Mouse (Mus musculus) forelimb bud, embryonic 11.5 days (tissue): Measurements from ENCODE around the gene Adamts14.

Experiments used
- DNase-seq: peaks from one replicate; pipeline ENCODE4 v3.0.0-alpha.2; 2012; ENCODE audit warnings: low read depth, low spot score

Adamts14 gene

GRCm38 (mm10) chr10:61273081-61273843 lies at the start of gene Adamts14:
TSS of gene Adamts14 (minus strand) at chr10:61273438.
- DNase-seq, result no peak

- DNase-seq, result no peak
Observed at GRCm38 (mm10) chr10:61318527-61318926, 45.3 kb upstream of the Adamts14 start.

- no peak for DNase-seq
Observed at GRCm38 (mm10) chr10:61315324-61315880, 42.2 kb upstream of the Adamts14 start.

DNA sequence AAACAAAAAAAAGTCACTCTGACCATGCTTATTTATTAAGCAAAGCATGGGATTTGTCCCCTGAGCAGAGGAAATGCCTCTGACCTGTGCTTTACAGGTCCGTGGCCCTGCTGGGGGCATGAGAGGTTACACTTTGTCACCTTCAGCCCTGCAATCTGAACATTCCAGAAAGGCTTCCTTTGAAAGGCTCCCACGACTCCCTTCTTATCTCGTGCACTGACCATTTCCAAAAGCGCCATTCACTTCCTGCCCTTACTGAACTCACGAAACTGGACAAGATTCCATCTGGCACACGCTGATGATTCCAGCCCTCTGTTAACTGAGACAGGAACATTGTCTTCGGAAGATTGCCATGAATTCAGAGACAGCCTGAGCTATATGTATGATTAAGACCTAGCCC lies 40.5 kb upstream of the Adamts14 start:
- DNase-seq, result no peak

GRCm38 (mm10) chr10:61312754-61313153 lies 39.5 kb upstream of the Adamts14 start:
- DNase-seq, result peak; percentile 52

- DNase-seq, result peak; percentile 25
Observed at GRCm38 (mm10) chr10:61312159-61312558, 38.9 kb upstream of the Adamts14 start.

DNA sequence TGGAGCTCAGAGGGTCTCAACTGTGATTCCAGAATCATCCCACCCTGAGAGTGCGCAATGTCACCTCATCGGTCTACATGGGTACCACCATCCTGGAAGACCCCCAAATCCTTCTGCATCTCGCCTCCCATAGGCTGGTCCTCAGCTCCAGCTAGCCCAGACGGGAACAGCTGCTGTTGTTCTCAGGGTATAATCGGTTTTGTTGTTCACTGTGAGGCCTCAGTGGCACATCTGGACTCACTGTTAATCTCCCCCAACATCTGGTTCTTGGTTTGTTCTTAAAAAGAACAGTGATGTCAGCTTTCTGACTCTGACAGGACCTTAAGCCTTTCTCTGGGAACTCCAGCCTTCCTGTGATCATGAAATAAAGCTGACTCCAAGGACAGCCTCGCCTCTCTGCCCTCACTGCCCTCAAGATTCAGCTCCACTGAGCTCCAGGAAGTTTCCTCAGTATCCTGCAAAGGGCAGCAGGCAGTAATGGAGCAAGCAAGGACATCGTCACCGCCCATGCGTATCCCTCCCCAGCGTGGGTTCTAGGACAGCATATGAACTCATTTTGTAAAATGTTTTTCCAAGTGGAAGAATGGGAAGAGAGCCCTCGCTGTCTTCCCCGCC lies 35.6 kb upstream of the Adamts14 start:
- DNase-seq, result peak; percentile 67

GRCm38 (mm10) chr10:61305928-61306590 lies 32.8 kb upstream of the Adamts14 start:
- no peak for DNase-seq

DNA sequence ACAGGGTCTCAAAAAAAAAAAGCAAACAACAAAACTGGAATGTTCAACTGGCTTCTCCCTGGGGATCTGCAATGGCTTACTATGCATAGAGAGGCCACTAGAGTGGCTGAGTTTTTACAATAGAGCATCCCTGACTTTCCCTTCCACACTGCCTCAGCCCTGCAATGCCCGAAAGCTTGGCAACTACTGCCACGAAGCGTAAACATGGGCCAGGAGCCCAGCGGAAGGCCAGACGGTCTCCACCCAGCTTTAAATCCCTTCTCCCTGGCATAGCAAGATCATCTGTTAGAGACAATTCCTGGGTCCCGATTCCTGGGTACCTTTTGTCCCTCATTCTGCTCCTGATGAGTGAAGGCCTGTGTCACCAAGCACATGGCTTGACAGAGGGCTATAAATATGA lies 30.8 kb upstream of the Adamts14 start:
- DNase-seq, result no peak

- DNase-seq, result no peak
Observed at GRCm38 (mm10) chr10:61300996-61301395, 27.8 kb upstream of the Adamts14 start.

- no peak for DNase-seq
Observed at GRCm38 (mm10) chr10:61297477-61297876, 24.2 kb upstream of the Adamts14 start, which contains the start of gene Prf1. TSS of gene Prf1 (plus strand) at chr10:61297833.

GRCm38 (mm10) chr10:61296713-61297445 lies 23.6 kb upstream of the Adamts14 start:
- no peak for DNase-seq

DNA sequence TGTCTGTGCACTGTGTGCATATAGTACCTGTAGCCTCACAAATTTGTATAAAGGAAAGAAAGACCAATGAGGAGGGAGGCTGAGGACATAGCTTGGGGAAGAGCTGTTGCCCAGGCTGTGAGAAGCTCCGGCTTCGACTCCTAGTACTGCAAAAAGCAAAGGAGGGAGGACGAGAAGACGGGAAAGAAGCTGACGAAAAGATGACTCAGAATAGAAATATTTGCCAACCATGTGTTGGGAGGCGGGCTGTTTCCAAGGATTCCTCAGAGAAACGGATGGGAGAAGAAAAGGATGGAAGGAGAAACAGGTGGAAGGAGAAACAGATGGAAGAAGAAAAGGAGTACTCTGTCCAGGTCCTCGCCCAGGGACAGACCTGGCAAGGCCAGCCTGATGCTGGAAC lies 21.0 kb upstream of the Adamts14 start:
- no peak for DNase-seq

GRCm38 (mm10) chr10:61290479-61290878 lies 17.2 kb upstream of the Adamts14 start:
- DNase-seq, result no peak

DNA sequence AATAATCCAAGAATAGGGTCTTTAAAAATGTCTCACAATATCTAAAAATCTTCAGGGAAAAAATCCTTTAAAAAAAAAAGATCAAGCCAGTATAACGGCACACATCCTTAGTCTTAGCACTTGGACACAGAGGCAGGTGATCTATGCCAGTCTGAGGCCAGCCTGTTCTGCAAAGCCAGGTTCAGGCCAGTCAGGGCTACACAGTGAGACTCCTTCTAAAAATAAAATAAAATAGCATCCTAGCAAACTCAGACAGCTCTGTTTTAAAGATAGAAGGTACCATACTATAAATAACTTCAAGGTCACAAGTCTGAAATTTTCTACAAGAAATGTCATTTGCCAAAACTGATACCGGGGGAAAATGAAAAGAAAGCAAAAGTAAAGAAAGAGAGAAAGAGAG lies 16.8 kb upstream of the Adamts14 start:
- no peak for DNase-seq

- no peak for DNase-seq
Observed at GRCm38 (mm10) chr10:61286246-61286645, 13.0 kb upstream of the Adamts14 start.

- DNase-seq, result no peak
Observed at GRCm38 (mm10) chr10:61285271-61285670, 12.0 kb upstream of the Adamts14 start.

GRCm38 (mm10) chr10:61284309-61284708 lies 11.1 kb upstream of the Adamts14 start:
- no peak for DNase-seq

DNA sequence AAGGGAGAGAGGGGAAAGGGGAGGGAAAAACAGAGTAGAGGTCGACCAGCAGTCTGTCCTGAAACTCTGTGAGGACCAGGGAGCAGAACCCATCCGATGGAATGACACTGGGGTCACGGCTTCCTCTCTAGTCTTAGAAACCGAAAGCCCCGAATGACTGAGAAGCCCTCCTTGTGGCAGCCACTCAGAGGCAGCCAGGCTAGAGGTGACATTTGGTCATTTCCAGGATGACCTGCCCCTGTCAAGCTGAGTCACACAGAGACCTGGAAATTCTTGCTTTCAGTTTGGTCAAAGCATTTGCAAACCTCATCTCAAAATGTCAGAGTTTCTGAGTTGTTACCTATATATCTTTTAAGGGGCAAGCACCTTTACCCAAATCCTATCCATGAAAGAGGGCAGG lies 7.9 kb upstream of the Adamts14 start:
- no peak for DNase-seq

DNA sequence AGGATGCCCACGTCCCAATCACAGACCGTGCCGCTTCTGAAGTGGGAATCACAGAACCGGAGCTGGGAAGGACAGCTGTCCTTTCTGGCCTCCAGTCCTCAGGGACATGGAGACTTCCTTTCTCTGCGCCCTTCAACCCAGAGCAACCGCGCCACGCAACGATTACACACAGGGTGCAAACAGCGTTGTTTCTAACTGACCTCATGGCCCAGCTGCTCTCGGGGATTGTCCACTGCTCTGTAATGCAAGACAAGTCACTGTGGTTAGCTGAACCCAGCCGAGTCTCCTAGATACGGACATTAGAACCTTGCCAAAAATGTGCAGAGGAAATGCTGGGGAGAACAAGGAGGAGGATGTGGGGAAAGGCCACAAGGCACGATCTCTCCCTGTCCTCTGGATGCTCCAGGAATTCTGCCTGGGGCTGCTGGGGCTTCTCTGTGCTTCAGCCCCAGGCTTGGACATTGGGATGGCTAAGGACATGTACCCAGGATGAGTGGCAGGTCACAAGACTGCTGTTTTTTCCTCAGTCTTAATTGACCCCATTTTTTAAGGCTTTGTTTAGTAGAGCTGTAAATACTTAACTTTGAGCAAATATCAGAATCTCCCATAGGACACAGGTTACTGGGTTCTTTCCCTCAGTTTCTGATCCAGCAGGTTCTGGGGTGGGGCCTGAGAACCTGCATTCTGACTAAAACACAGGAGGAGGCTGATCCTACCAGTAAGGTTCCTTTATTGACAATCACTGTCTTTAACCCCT lies 4.9 kb upstream of the Adamts14 start:
- no peak for DNase-seq

DNA sequence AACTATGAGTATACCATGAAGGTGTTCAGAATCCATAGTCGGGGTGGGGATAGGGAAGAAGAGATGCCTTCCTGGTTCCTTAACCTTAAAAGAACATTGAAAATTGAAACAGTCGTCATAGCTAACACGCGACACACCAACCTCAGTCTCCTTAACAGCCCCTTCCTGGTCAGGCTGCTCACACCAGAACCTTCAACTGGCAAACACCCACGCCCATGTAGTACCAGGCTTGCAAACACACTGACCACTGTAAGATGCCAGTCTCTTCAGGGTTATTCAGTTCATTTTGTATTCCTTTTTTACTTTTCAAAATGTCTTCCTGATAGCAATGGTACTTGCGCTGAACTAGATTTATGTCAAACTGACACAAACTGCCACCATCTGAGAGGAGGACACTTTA lies 3.8 kb upstream of the Adamts14 start:
- no peak for DNase-seq
